Mouse (Mus musculus) neural tube, embryonic 13.5 days (tissue): ENCODE measurements around the gene Clasrp. TPM values are rescaled to one million over a fixed set of nuclear protein-coding genes. Genes with fewer than 3 reads are reported as not detected.
A peak's percentile ranks its signal among the peaks of the same experiment; 100 is the strongest.

Experiments
- ATAC-seq: fragments of 200-750 bp; cut with Nextera tagmentation; 2 replicates; pipeline ENCODE4 v1.8.0; 2017; ENCODE audit warnings: low read depth, mild to moderate bottlenecking, moderate TSS enrichment, moderate library complexity
- H3K27ac ChIP-seq: fragments of 300-500 bp; sonication (generic); replicated peaks from 2 replicates; pipeline ENCODE4 v1.5.1; 2015; ENCODE audit warnings: moderate library complexity, mild to moderate bottlenecking, inconsistent platforms
- H3K27me3 ChIP-seq: fragments of 300-500 bp; sonication (generic); 2 replicates; pipeline ENCODE4 v1.6.1; 2015; ENCODE audit warnings: mild to moderate bottlenecking, inconsistent platforms
- H3K36me3 ChIP-seq: fragments of 300-500 bp; sonication (generic); 2 replicates; pipeline ENCODE4 v1.6.1; 2015; ENCODE audit warnings: mild to moderate bottlenecking, inconsistent platforms
- H3K4me1 ChIP-seq: fragments of 300-500 bp; sonication (generic); replicated peaks from 2 replicates; pipeline ENCODE4 v1.6.1; 2015; ENCODE audit warnings: inconsistent platforms
- H3K4me2 ChIP-seq: fragments of 300-500 bp; sonication (generic); 2 replicates; pipeline ENCODE4 v1.6.1; 2015; ENCODE audit warnings: inconsistent platforms, mild to moderate bottlenecking, moderate library complexity
- H3K4me3 ChIP-seq: fragments of 300-500 bp; sonication (generic); 2 replicates; pipeline ENCODE4 v1.5.1; 2015; ENCODE audit warnings: mild to moderate bottlenecking, inconsistent platforms
- H3K9ac ChIP-seq: fragments of 300-500 bp; sonication (generic); 2 replicates; pipeline ENCODE4 v1.6.1; 2015; ENCODE audit warnings: moderate library complexity, mild to moderate bottlenecking, inconsistent platforms
- H3K9me3 ChIP-seq: fragments of 300-500 bp; sonication (generic); 2 replicates; pipeline ENCODE4 v1.6.1; 2016; ENCODE audit warnings: inconsistent platforms
- WGBS: fragments of 180-500 bp; shearing (Covaris S2); methylation state at CpG from one replicate; pipeline ENCODE4 v1.1.7; 2015; 5-methylcytosine and 5-hydroxymethylcytosine counted together
- polyA plus RNA-seq: library from polyadenylated mRNA; unstranded; fragments of >200 nt; fragmentation: Nextera tagmentation; extraction: Ambion mirVana; gene quantifications from 2 replicates; pipeline ENCODE4 v1.2.1, GENCODE M21; 2015

The Clasrp gene
- polyA plus RNA-seq, 1 experiment from 2014 or later, result 61.6 TPM

- no peak for ATAC-seq
- Histone ChIP-seq H3K4me2 (peak overlapping the region; percentile 100), H3K4me3 (peak overlapping the region; percentile 82), H3K9ac (peak overlapping the region; percentile 90), H3K36me3 (peaks cover 20% of the 10 kb centered on the region), H3K27ac (no peak overlapping the region), H3K27me3 (no peaks in the 10 kb centered on the region), H3K9me3 (no peaks in the 10 kb centered on the region), H3K4me1 (peaks cover 60% of the 10 kb centered on the region)
- WGBS, result 26% methylated on average over 11 of the region's 11 CpGs
Measured at GRCm38 (mm10) chr7:19560491-19561260, 43.6 kb downstream of the Clasrp start.

- 27% methylated on average over 2 of the region's 2 CpGs for WGBS
Measured at GRCm38 (mm10) chr7:19558965-19559364, 45.3 kb downstream of the Clasrp start.

GRCm38 (mm10) chr7:19557982-19558900, 46.0 kb downstream of the Clasrp start:
- peak overlapping the region; percentile 82; the same call in 1 of the 2 replicates for H3K4me3 ChIP-seq
- peak overlapping the region; percentile 100 for H3K4me2 ChIP-seq
- WGBS, result 99% methylated on average over 6 of the region's 6 CpGs
- H3K9me3 ChIP-seq, result no peaks in the 10 kb centered on the region
- H3K27ac ChIP-seq, result no peak overlapping the region
- H3K4me1 ChIP-seq, result peaks cover 64% of the 10 kb centered on the region
- H3K36me3 ChIP-seq, result peaks cover 24% of the 10 kb centered on the region; the same call in 1 of the 2 replicates
- H3K27me3 ChIP-seq, result no peaks in the 10 kb centered on the region
- no peak for ATAC-seq
- peak overlapping the region; percentile 56 for H3K9ac ChIP-seq

More at GRCm38 (mm10) chr7:19558965-19559364, 45.3 kb downstream of the Clasrp start:
- Histone ChIP-seq H3K9ac (peak overlapping the region; percentile 56), H3K4me1 (peaks cover 62% of the 10 kb centered on the region), H3K4me2 (peak overlapping the region; percentile 100), H3K36me3 (peaks cover 18% of the 10 kb centered on the region; the same call in 1 of the 2 replicates), H3K27ac (no peak overlapping the region), H3K9me3 (no peaks in the 10 kb centered on the region), H3K27me3 (no peaks in the 10 kb centered on the region), H3K4me3 (peak overlapping the region; percentile 82; the same call in 1 of the 2 replicates)
- ATAC-seq, result no peak

- Histone ChIP-seq H3K36me3 (peaks cover 24% of the 10 kb centered on the region; the same call in 1 of the 2 replicates), H3K4me1 (peaks cover 69% of the 10 kb centered on the region), H3K9me3 (no peaks in the 10 kb centered on the region), H3K9ac (no peak overlapping the region; the same call in 1 of the 2 replicates), H3K27me3 (no peaks in the 10 kb centered on the region), H3K4me3 (no peak overlapping the region), H3K27ac (no peak overlapping the region), H3K4me2 (no peak overlapping the region)
- 100% methylated on average over 2 of the region's 2 CpGs for WGBS
- ATAC-seq, result no peak
Measured at GRCm38 (mm10) chr7:19557086-19557485, 47.2 kb downstream of the Clasrp start.

- 87% methylated on average over 1 of the region's 1 CpGs for WGBS
- Histone ChIP-seq H3K9me3 (no peaks in the 10 kb centered on the region), H3K4me2 (no peak overlapping the region), H3K36me3 (peaks cover 24% of the 10 kb centered on the region; the same call in 1 of the 2 replicates), H3K4me3 (no peak overlapping the region), H3K27ac (no peak overlapping the region), H3K4me1 (peaks cover 55% of the 10 kb centered on the region), H3K9ac (0 out of 2 replicates have a peak overlapping the region, but pooled peaks have one; percentile 17), H3K27me3 (no peaks in the 10 kb centered on the region)
- no peak for ATAC-seq
Measured at GRCm38 (mm10) chr7:19554168-19554567, 50.1 kb downstream of the Clasrp start.

- no peak overlapping the region for H3K9ac ChIP-seq
- WGBS, result 39% methylated on average over 2 of the region's 2 CpGs
- H3K4me1 ChIP-seq, result peaks cover 45% of the 10 kb centered on the region
- peak overlapping the region; percentile 56; the same call in 1 of the 2 replicates for H3K27ac ChIP-seq
- no peaks in the 10 kb centered on the region for H3K27me3 ChIP-seq
- H3K36me3 ChIP-seq, result peaks cover 24% of the 10 kb centered on the region; the same call in 1 of the 2 replicates
- H3K4me2 ChIP-seq, result no peak overlapping the region
- no peak for ATAC-seq
- no peak overlapping the region for H3K4me3 ChIP-seq
- no peaks in the 10 kb centered on the region for H3K9me3 ChIP-seq
Measured at GRCm38 (mm10) chr7:19552443-19552842, 51.8 kb downstream of the Clasrp start.

GRCm38 (mm10) chr7:19551634-19552033, 52.7 kb downstream of the Clasrp start:
- Histone ChIP-seq H3K36me3 (peaks cover 24% of the 10 kb centered on the region; the same call in 1 of the 2 replicates), H3K4me1 (peaks cover 46% of the 10 kb centered on the region), H3K9me3 (no peaks in the 10 kb centered on the region), H3K4me3 (no peak overlapping the region), H3K27ac (0 out of 2 replicates have a peak overlapping the region, but pooled peaks have one; percentile 18), H3K4me2 (no peak overlapping the region), H3K9ac (no peak overlapping the region), H3K27me3 (no peaks in the 10 kb centered on the region)
- no peak for ATAC-seq
- 72% methylated on average over 5 of the region's 5 CpGs for WGBS

GRCm38 (mm10) chr7:19549394-19549793, 54.9 kb downstream of the Clasrp start:
- Histone ChIP-seq H3K36me3 (0 out of 2 replicates have a peak, but pooled peaks cover 11% of the 10 kb centered on the region), H3K27me3 (no peaks in the 10 kb centered on the region), H3K9me3 (no peaks in the 10 kb centered on the region), H3K9ac (no peak overlapping the region), H3K4me1 (peaks cover 53% of the 10 kb centered on the region), H3K27ac (no peak overlapping the region), H3K4me2 (no peak overlapping the region), H3K4me3 (no peak overlapping the region)
- no peak for ATAC-seq
- 91% methylated on average over 10 of the region's 10 CpGs for WGBS

GRCm38 (mm10) chr7:19547344-19547969, 56.8 kb downstream of the Clasrp start:
- H3K4me2 ChIP-seq, result no peak overlapping the region
- H3K9me3 ChIP-seq, result no peaks in the 10 kb centered on the region
- H3K36me3 ChIP-seq, result no peaks in the 10 kb centered on the region
- no peak overlapping the region for H3K27ac ChIP-seq
- H3K9ac ChIP-seq, result no peak overlapping the region
- no peaks in the 10 kb centered on the region for H3K27me3 ChIP-seq
- WGBS, result 77% methylated on average over 2 of the region's 2 CpGs
- H3K4me3 ChIP-seq, result no peak overlapping the region
- H3K4me1 ChIP-seq, result peaks cover 45% of the 10 kb centered on the region
- ATAC-seq, result no peak

- Histone ChIP-seq H3K36me3 (no peaks in the 10 kb centered on the region), H3K4me3 (no peak overlapping the region), H3K9me3 (no peaks in the 10 kb centered on the region), H3K27ac (no peak overlapping the region), H3K27me3 (no peaks in the 10 kb centered on the region), H3K4me2 (no peak overlapping the region), H3K4me1 (peaks cover 46% of the 10 kb centered on the region), H3K9ac (no peak overlapping the region)
- ATAC-seq, result no peak
- WGBS, result 66% methylated on average over 3 of the region's 3 CpGs
Measured at GRCm38 (mm10) chr7:19546007-19546406, 58.3 kb downstream of the Clasrp start.

GRCm38 (mm10) chr7:19543584-19543983, 60.7 kb downstream of the Clasrp start:
- Histone ChIP-seq H3K4me2 (no peak overlapping the region), H3K36me3 (no peaks in the 10 kb centered on the region), H3K4me1 (peaks cover 50% of the 10 kb centered on the region), H3K4me3 (no peak overlapping the region), H3K9me3 (no peaks in the 10 kb centered on the region), H3K9ac (no peak overlapping the region), H3K27ac (no peak overlapping the region), H3K27me3 (no peaks in the 10 kb centered on the region)
- no peak for ATAC-seq
- WGBS, result 68% methylated on average over 6 of the region's 6 CpGs
